Mouse (Mus musculus) granulocyte monocyte progenitor cell, adult 5-6 weeks (primary cell): ENCODE results near the gene Gm10803. TPM values are rescaled to one million over a fixed set of nuclear protein-coding genes. Genes with fewer than 3 reads are reported as not detected.
"Not testable (repeated sequence)": the region's sequence is repeated elsewhere in the genome, so short reads cannot be mapped to it uniquely, and the experiment has no call there.

ENCODE experiments used
- ATAC-seq: replicated peaks from 2 replicates; pipeline ENCODE4 v1.8.0; 2016; ENCODE audit warnings: mild to moderate bottlenecking, moderate TSS enrichment, inconsistent platforms; ENCODE audit not compliant: poor library complexity, severe bottlenecking
- total RNA-seq, 2 experiments: library from RNA; stranded (forward) in 1 of 2; stranded (reverse) in 1 of 2; fragments of 200-712, 200-1000 nt in 1 of 2; fragments of >200 nt in 1 of 2; fragmentation: Nextera tagmentation in 1 of 2; gene quantifications; 2 replicates each; pipeline ENCODE4 v1.2.3; 2014 to 2017

Gm10803 gene
- total RNA-seq (2014; fragmentation: Nextera tagmentation) (not detected in 2 replicates), total RNA-seq (2017) (not detected in 2 replicates)

GRCm38 (mm10) chr2:93560268-93560667 is at the start of gene Gm10803:
Gene Gm10803 (plus strand): TSS chr2:93560568.
- not testable (repeated sequence) for ATAC-seq

GRCm38 (mm10) chr2:93510839-93511238 is 49.5 kb upstream of the Gm10803 start:
- ATAC-seq = no peak

- no peak for ATAC-seq
These were observed 48.2 kb upstream of the Gm10803 start for GRCm38 (mm10) chr2:93512130-93512529.

- no peak for ATAC-seq
These were observed 45.1 kb upstream of the Gm10803 start for GRCm38 (mm10) chr2:93515246-93515645.

- ATAC-seq = no peak
These were observed 39.3 kb upstream of the Gm10803 start for GRCm38 (mm10) chr2:93521042-93521441.

GRCm38 (mm10) chr2:93521571-93521970 is 38.8 kb upstream of the Gm10803 start:
- no peak for ATAC-seq

GRCm38 (mm10) chr2:93522005-93522404 is 38.4 kb upstream of the Gm10803 start:
- no peak for ATAC-seq

GRCm38 (mm10) chr2:93525033-93525762 is 35.2 kb upstream of the Gm10803 start:
- ATAC-seq = no peak

GRCm38 (mm10) chr2:93529602-93530001 is 30.8 kb upstream of the Gm10803 start:
- no peak for ATAC-seq

- no peak for ATAC-seq
These were observed 26.5 kb upstream of the Gm10803 start for GRCm38 (mm10) chr2:93533891-93534290.

- ATAC-seq = no peak; the same call in 1 of the 2 replicates
These were observed 22.9 kb upstream of the Gm10803 start for GRCm38 (mm10) chr2:93537385-93537967.

GRCm38 (mm10) chr2:93538140-93538539 is 22.2 kb upstream of the Gm10803 start:
- ATAC-seq = no peak

GRCm38 (mm10) chr2:93541771-93542170 is 18.6 kb upstream of the Gm10803 start:
- no peak for ATAC-seq

GRCm38 (mm10) chr2:93552676-93553521 is 7.5 kb upstream of the Gm10803 start:
- ATAC-seq = no peak

GRCm38 (mm10) chr2:93553905-93554304 is 6.5 kb upstream of the Gm10803 start:
- no peak for ATAC-seq

GRCm38 (mm10) chr2:93565647-93566046 is 5.3 kb downstream of the Gm10803 start:
- no peak for ATAC-seq

- no peak for ATAC-seq
These were observed 7.3 kb downstream of the Gm10803 start for GRCm38 (mm10) chr2:93567675-93568074.

- ATAC-seq = no peak
These were observed 12.2 kb downstream of the Gm10803 start for GRCm38 (mm10) chr2:93572565-93572964.

GRCm38 (mm10) chr2:93581271-93581670 is 20.9 kb downstream of the Gm10803 start:
- ATAC-seq = no peak

- no peak for ATAC-seq
These were observed 25.5 kb downstream of the Gm10803 start for GRCm38 (mm10) chr2:93585821-93586220.

GRCm38 (mm10) chr2:93587446-93587845 is 27.1 kb downstream of the Gm10803 start:
- ATAC-seq = no peak
